Mouse (Mus musculus) CD4-positive helper T cell, adult 2 months (primary cell): ENCODE results near the gene Ptgr1.

ENCODE experiments used
- DNase-seq: peaks from one replicate; pipeline ENCODE4 v3.0.0-alpha.2; 2012; ENCODE audit warnings: low read depth, missing footprints, low spot score

Gene Ptgr1

GRCm38 (mm10) chr4:58986540-58987190 is at the start of gene Ptgr1:
TSS of gene Ptgr1 (minus strand) at chr4:58987119.
- peak; percentile 72 for DNase-seq

- DNase-seq, result peak; percentile 4
Observed at GRCm38 (mm10) chr4:59035786-59036350, 48.9 kb upstream of the Ptgr1 start.

- DNase-seq, result peak; percentile 72
Observed at GRCm38 (mm10) chr4:59034918-59035785, 48.2 kb upstream of the Ptgr1 start, which contains the start of gene Gng10. TSS of gene Gng10 (plus strand) at chr4:59035088.

- DNase-seq, result peak; percentile 23
Observed at GRCm38 (mm10) chr4:59034325-59034917, 47.5 kb upstream of the Ptgr1 start.

GRCm38 (mm10) chr4:59016922-59017321 is 30.0 kb upstream of the Ptgr1 start:
- DNase-seq, result no peak

- no peak for DNase-seq
Observed at GRCm38 (mm10) chr4:59015181-59015580, 28.3 kb upstream of the Ptgr1 start.

GRCm38 (mm10) chr4:59011446-59011845 is 24.5 kb upstream of the Ptgr1 start:
- DNase-seq, result no peak

GRCm38 (mm10) chr4:59009696-59010095 is 22.8 kb upstream of the Ptgr1 start:
- no peak for DNase-seq

GRCm38 (mm10) chr4:59009186-59009585 is 22.3 kb upstream of the Ptgr1 start:
- DNase-seq, result peak; percentile 64

GRCm38 (mm10) chr4:59007974-59008373 is 21.1 kb upstream of the Ptgr1 start:
- DNase-seq, result no peak

- DNase-seq, result no peak
Observed at GRCm38 (mm10) chr4:59007016-59007415, 20.1 kb upstream of the Ptgr1 start.

GRCm38 (mm10) chr4:59006211-59006610 is 19.3 kb upstream of the Ptgr1 start:
- no peak for DNase-seq

GRCm38 (mm10) chr4:59003806-59004200 is 16.9 kb upstream of the Ptgr1 start:
- no peak for DNase-seq

- DNase-seq, result peak; percentile 95
Observed at GRCm38 (mm10) chr4:59002948-59003805, 16.3 kb upstream of the Ptgr1 start, which contains the start of gene Gm20503. TSS of gene Gm20503 (plus strand) at chr4:59003210.

GRCm38 (mm10) chr4:59000614-59001013 is 13.7 kb upstream of the Ptgr1 start:
- DNase-seq, result peak; percentile 85

- DNase-seq, result peak; percentile 75
Observed at GRCm38 (mm10) chr4:58999686-59000085, 12.8 kb upstream of the Ptgr1 start.

GRCm38 (mm10) chr4:58998688-58999087 is 11.8 kb upstream of the Ptgr1 start:
- DNase-seq, result no peak

- no peak for DNase-seq
Observed at GRCm38 (mm10) chr4:58997081-58997480, 10.2 kb upstream of the Ptgr1 start.

GRCm38 (mm10) chr4:58995251-58995693 is 8.4 kb upstream of the Ptgr1 start:
- DNase-seq, result no peak

- no peak for DNase-seq
Observed at GRCm38 (mm10) chr4:58994762-58995161, 7.8 kb upstream of the Ptgr1 start, which contains the start of gene Dnajc25. TSS of gene Dnajc25 (plus strand) at chr4:58995062.

GRCm38 (mm10) chr4:58992195-58992594 is 5.3 kb upstream of the Ptgr1 start:
- no peak for DNase-seq
